Mouse (Mus musculus) T-helper 1 cell (primary cell): ENCODE data around the gene Theg.

ENCODE experiments used
- in situ Hi-C: fragments of 300-600 bp; cut with MboI, MseI; formaldehyde crosslinking; loops from one replicate; pipeline ENCODE4 v1.15.1; 2025; ENCODE audit warnings: high pct_unique_total_duplicates

The Theg gene

GRCm38 (mm10) chr10:79556951-79557350 lies 30.2 kb downstream of the Theg start:
- in situ Hi-C loops: no loop called here

- in situ Hi-C loops: no loop called here
Measured at GRCm38 (mm10) chr10:79555238-79555724, 31.9 kb downstream of the Theg start.

- in situ Hi-C loops: no loop called here
Measured at GRCm38 (mm10) chr10:79554330-79555237, 32.5 kb downstream of the Theg start, which contains the start of gene Mier2. TSS of gene Mier2 (minus strand) at chr10:79555199.

GRCm38 (mm10) chr10:79553691-79554090 lies 33.4 kb downstream of the Theg start:
- in situ Hi-C loops: no loop called here

GRCm38 (mm10) chr10:79553176-79553575 lies 34.0 kb downstream of the Theg start:
- in situ Hi-C loops: no loop called here

GRCm38 (mm10) chr10:79552531-79552930 lies 34.6 kb downstream of the Theg start:
- in situ Hi-C loops: no loop called here

- in situ Hi-C loops: no loop called here
Measured at GRCm38 (mm10) chr10:79550366-79550765, 36.8 kb downstream of the Theg start.

GRCm38 (mm10) chr10:79548971-79549723 lies 38.0 kb downstream of the Theg start:
- in situ Hi-C loops: no loop called here

GRCm38 (mm10) chr10:79548546-79548945 lies 38.6 kb downstream of the Theg start:
- in situ Hi-C loops: no loop called here

GRCm38 (mm10) chr10:79547148-79547675 lies 39.9 kb downstream of the Theg start:
- in situ Hi-C loops: no loop called here

GRCm38 (mm10) chr10:79546483-79546882 lies 40.6 kb downstream of the Theg start:
- in situ Hi-C loops: no loop called here

- in situ Hi-C loops: no loop called here
Measured at GRCm38 (mm10) chr10:79545891-79546290, 41.2 kb downstream of the Theg start.

GRCm38 (mm10) chr10:79544631-79545030 lies 42.5 kb downstream of the Theg start:
- in situ Hi-C loops: no loop called here

GRCm38 (mm10) chr10:79543884-79544597 lies 43.1 kb downstream of the Theg start:
- in situ Hi-C loops: no loop called here

- in situ Hi-C loops: no loop called here
Measured at GRCm38 (mm10) chr10:79542171-79542570, 45.0 kb downstream of the Theg start.

- in situ Hi-C loops: no loop called here
Measured at GRCm38 (mm10) chr10:79541522-79541921, 45.6 kb downstream of the Theg start.

- in situ Hi-C loops: no loop called here
Measured at GRCm38 (mm10) chr10:79540746-79541145, 46.4 kb downstream of the Theg start.

- in situ Hi-C loops: no loop called here
Measured at GRCm38 (mm10) chr10:79539701-79540495, 47.2 kb downstream of the Theg start.

GRCm38 (mm10) chr10:79538873-79539272 lies 48.3 kb downstream of the Theg start:
- in situ Hi-C loops: no loop called here

- in situ Hi-C loops: no loop called here
Measured at GRCm38 (mm10) chr10:79538323-79538722, 48.8 kb downstream of the Theg start.

- in situ Hi-C loops: no loop called here
Measured at GRCm38 (mm10) chr10:79537781-79538180, 49.4 kb downstream of the Theg start.
